Mouse (Mus musculus): ENCODE data around the gene Cldn7. TPM values are rescaled to one million over a fixed set of nuclear protein-coding genes. Genes with fewer than 3 reads are reported as not detected.
"Not testable (repeated sequence)": the region's sequence is repeated elsewhere in the genome, so short reads cannot be mapped to it uniquely, and the experiment has no call there.

Cldn7 gene
- polyA plus RNA-seq, 1 experiment = not detected

GRCm38 (mm10) chr11:69948763-69949150, 15.8 kb upstream of the Cldn7 start:
- H3K36me3 ChIP-seq (ENCODE audit: control insufficient read depth, insufficient read depth) = no peaks in the 10 kb centered on the region
- H3K27me3 ChIP-seq (ENCODE audit: control insufficient read depth, insufficient read depth, insufficient read length) = no peaks in the 10 kb centered on the region
- no peaks in the 10 kb centered on the region for H3K79me2 ChIP-seq (ENCODE audit: control insufficient read depth, insufficient read depth)
- no peak overlapping the region for H3ac ChIP-seq (ENCODE audit: control insufficient read depth, insufficient read length)
- peak; percentile 28 to 90 (median 40) for TF ChIP-seq MYOG (IDR thresholded peaks at IDR 0.05; ENCODE audit: control insufficient read depth in 1 of 3, insufficient read depth in 1 of 3, insufficient read length in 2 of 3, low read depth in 2 of 3)
- peak; percentile 53 for TF ChIP-seq TCF3 (IDR thresholded peaks at IDR 0.05; ENCODE audit: insufficient read length, low read depth)
- no peak for TF ChIP-seq SRF (IDR thresholded peaks at IDR 0.05; ENCODE audit: control insufficient read depth, insufficient read length, low read depth)
- TF ChIP-seq POLR2A (IDR thresholded peaks at IDR 0.05; ENCODE audit: insufficient read length, low read depth) = peak; percentile 13
- TF ChIP-seq MYOD1 (IDR thresholded peaks at IDR 0.05; ENCODE audit: control insufficient read depth in 1 of 3, insufficient read length in 2 of 3, low read depth in 2 of 3) = peak; percentile 83 to 98 (median 98)
- no peak for TF ChIP-seq MAX (IDR thresholded peaks at IDR 0.05; ENCODE audit: low read depth)
- peak overlapping the region; percentile 30 for H3K4me3 ChIP-seq
- H3K4me2 ChIP-seq (ENCODE audit: low read depth) = peak overlapping the region; percentile 99

DNA sequence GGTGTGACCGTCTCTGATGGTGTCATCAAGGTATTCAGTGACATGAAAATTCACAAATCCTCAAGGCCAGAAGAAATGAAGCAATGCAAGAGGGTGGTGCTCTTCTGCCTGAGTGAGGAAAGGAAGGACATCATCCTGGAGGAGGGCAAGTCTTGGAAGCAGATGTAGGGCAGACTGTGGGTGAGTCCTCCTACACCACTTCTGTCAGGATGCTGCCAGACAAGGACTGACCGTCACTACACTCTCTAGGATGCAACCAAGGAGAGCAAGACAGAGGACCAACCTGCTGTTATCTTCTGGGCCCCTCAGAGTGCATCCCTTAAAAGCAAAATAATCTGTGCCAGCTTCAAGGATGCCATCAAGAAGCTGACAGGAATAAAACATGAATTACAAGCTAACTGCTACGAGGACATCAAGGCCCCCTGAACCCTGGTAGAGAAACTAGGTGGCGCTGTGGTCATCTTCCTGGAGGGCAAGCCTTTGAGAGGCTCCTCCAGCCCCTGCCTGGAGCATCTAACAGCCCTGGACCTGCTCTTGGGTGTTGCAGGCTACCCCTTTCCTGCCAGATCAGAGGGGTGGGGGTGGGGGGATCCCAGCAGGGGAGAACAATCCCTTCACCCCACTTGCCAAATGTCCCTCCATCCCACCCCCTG, 13.6 kb upstream of the Cldn7 start:
- H3ac ChIP-seq (ENCODE audit: control insufficient read depth, insufficient read length) = no peak overlapping the region
- H3K4me2 ChIP-seq (ENCODE audit: low read depth) = no peak overlapping the region
- TF ChIP-seq TCF12 (IDR thresholded peaks at IDR 0.05; ENCODE audit: insufficient read depth, poor library complexity, severe bottlenecking) (no peak), SRF (IDR thresholded peaks at IDR 0.05; ENCODE audit: control insufficient read depth, insufficient read length, low read depth) (no peak), REST (IDR thresholded peaks at IDR 0.05; ENCODE audit: insufficient read depth, insufficient read length) (no peak), E2F4 (IDR thresholded peaks at IDR 0.05; ENCODE audit: insufficient read depth) (no peak), MYOG (IDR thresholded peaks at IDR 0.05; ENCODE audit: control insufficient read depth in 1 of 3, insufficient read depth in 1 of 3, insufficient read length in 2 of 3, low read depth in 2 of 3) (no peak), USF1 (IDR thresholded peaks at IDR 0.05; ENCODE audit: low read depth) (no peak)
- peaks cover 9% of the 10 kb centered on the region for H3K27me3 ChIP-seq (ENCODE audit: control insufficient read depth, insufficient read depth, insufficient read length)
- no peaks in the 10 kb centered on the region for H3K36me3 ChIP-seq (ENCODE audit: control insufficient read depth, insufficient read depth)
- no peaks in the 10 kb centered on the region for H3K79me2 ChIP-seq (ENCODE audit: control insufficient read depth, insufficient read depth)
- H3K4me3 ChIP-seq = no peak overlapping the region

- H3K4me3 ChIP-seq = no peak overlapping the region
- H3K27me3 ChIP-seq (ENCODE audit: control insufficient read depth, insufficient read depth, insufficient read length) = peaks cover 11% of the 10 kb centered on the region
- no peak overlapping the region for H3K4me2 ChIP-seq (ENCODE audit: low read depth)
- no peak for TF ChIP-seq POLR2A (IDR thresholded peaks at IDR 0.05; ENCODE audit: insufficient read length, low read depth)
- TF ChIP-seq SRF (IDR thresholded peaks at IDR 0.05; ENCODE audit: control insufficient read depth, insufficient read length, low read depth) = no peak
- no peak for TF ChIP-seq TCF12 (IDR thresholded peaks at IDR 0.05; ENCODE audit: insufficient read depth, poor library complexity, severe bottlenecking)
- TF ChIP-seq MYOG (IDR thresholded peaks at IDR 0.05; ENCODE audit: control insufficient read depth in 1 of 3, insufficient read depth in 1 of 3, insufficient read length in 2 of 3, low read depth in 2 of 3) = no peak
- no peak for TF ChIP-seq POLR2AphosphoS2 (IDR thresholded peaks at IDR 0.05; ENCODE audit: insufficient read length, low read depth)
- no peak for TF ChIP-seq CEBPB (IDR thresholded peaks at IDR 0.05; ENCODE audit: insufficient read depth, poor library complexity, severe bottlenecking)
- no peak for TF ChIP-seq MYOD1 (IDR thresholded peaks at IDR 0.05; ENCODE audit: control insufficient read depth in 1 of 3, insufficient read length in 2 of 3, low read depth in 2 of 3)
- no peak for TF ChIP-seq USF1 (IDR thresholded peaks at IDR 0.05; ENCODE audit: low read depth)
- no peak for TF ChIP-seq E2F4 (IDR thresholded peaks at IDR 0.05; ENCODE audit: insufficient read depth)
- no peak for TF ChIP-seq REST (IDR thresholded peaks at IDR 0.05; ENCODE audit: insufficient read depth, insufficient read length)
- no peak for TF ChIP-seq TCF3 (IDR thresholded peaks at IDR 0.05; ENCODE audit: insufficient read length, low read depth)
- no peak for TF ChIP-seq MAX (IDR thresholded peaks at IDR 0.05; ENCODE audit: low read depth)
- H3K36me3 ChIP-seq (ENCODE audit: control insufficient read depth, insufficient read depth) = no peaks in the 10 kb centered on the region
- H3ac ChIP-seq (ENCODE audit: control insufficient read depth, insufficient read length) = no peak overlapping the region
- no peaks in the 10 kb centered on the region for H3K79me2 ChIP-seq (ENCODE audit: control insufficient read depth, insufficient read depth)
These were observed 12.3 kb upstream of the Cldn7 start for GRCm38 (mm10) chr11:69952274-69952673.

GRCm38 (mm10) chr11:69953267-69953915, 11.2 kb upstream of the Cldn7 start:
- TF ChIP-seq POLR2A (IDR thresholded peaks at IDR 0.05; ENCODE audit: insufficient read length, low read depth) (no peak), TCF3 (IDR thresholded peaks at IDR 0.05; ENCODE audit: insufficient read length, low read depth) (no peak), MAX (IDR thresholded peaks at IDR 0.05; ENCODE audit: low read depth) (no peak), TCF12 (IDR thresholded peaks at IDR 0.05; ENCODE audit: insufficient read depth, poor library complexity, severe bottlenecking) (no peak), E2F4 (IDR thresholded peaks at IDR 0.05; ENCODE audit: insufficient read depth) (no peak), CEBPB (IDR thresholded peaks at IDR 0.05; ENCODE audit: insufficient read depth, poor library complexity, severe bottlenecking) (no peak), SRF (IDR thresholded peaks at IDR 0.05; ENCODE audit: control insufficient read depth, insufficient read length, low read depth) (no peak), MYOD1 (IDR thresholded peaks at IDR 0.05; ENCODE audit: control insufficient read depth in 1 of 3, insufficient read length in 2 of 3, low read depth in 2 of 3) (no peak)
- no peak overlapping the region for H3K4me2 ChIP-seq (ENCODE audit: low read depth)
- no peaks in the 10 kb centered on the region for H3K36me3 ChIP-seq (ENCODE audit: control insufficient read depth, insufficient read depth)
- H3ac ChIP-seq (ENCODE audit: control insufficient read depth, insufficient read length) = no peak overlapping the region
- H3K4me3 ChIP-seq = no peak overlapping the region
- peaks cover 11% of the 10 kb centered on the region for H3K27me3 ChIP-seq (ENCODE audit: control insufficient read depth, insufficient read depth, insufficient read length)
- H3K79me2 ChIP-seq (ENCODE audit: control insufficient read depth, insufficient read depth) = no peaks in the 10 kb centered on the region

- not testable (repeated sequence) for H3ac ChIP-seq (ENCODE audit: control insufficient read depth, insufficient read length); H3K79me2 ChIP-seq (ENCODE audit: control insufficient read depth, insufficient read depth); H3K4me2 ChIP-seq (ENCODE audit: low read depth); H3K36me3 ChIP-seq (ENCODE audit: control insufficient read depth, insufficient read depth); H3K4me3 ChIP-seq
- peaks cover 11% of the 10 kb centered on the region for H3K27me3 ChIP-seq (ENCODE audit: control insufficient read depth, insufficient read depth, insufficient read length)
These were observed 9.0 kb upstream of the Cldn7 start for GRCm38 (mm10) chr11:69955618-69956017.
